Mouse (Mus musculus): ENCODE results near the gene Fkbp2.

Fkbp2 gene

GRCm38 (mm10) chr19:6995255-6995991 lies 15.1 kb upstream of the Fkbp2 start:
- no peak for TF ChIP-seq GATA4 (IDR thresholded peaks at IDR 0.05; ENCODE audit: insufficient replicate concordance, low read length)

GRCm38 (mm10) chr19:6994489-6994888 lies 14.2 kb upstream of the Fkbp2 start:
- no peak for TF ChIP-seq GATA4 (IDR thresholded peaks at IDR 0.05; ENCODE audit: insufficient replicate concordance, low read length)

DNA sequence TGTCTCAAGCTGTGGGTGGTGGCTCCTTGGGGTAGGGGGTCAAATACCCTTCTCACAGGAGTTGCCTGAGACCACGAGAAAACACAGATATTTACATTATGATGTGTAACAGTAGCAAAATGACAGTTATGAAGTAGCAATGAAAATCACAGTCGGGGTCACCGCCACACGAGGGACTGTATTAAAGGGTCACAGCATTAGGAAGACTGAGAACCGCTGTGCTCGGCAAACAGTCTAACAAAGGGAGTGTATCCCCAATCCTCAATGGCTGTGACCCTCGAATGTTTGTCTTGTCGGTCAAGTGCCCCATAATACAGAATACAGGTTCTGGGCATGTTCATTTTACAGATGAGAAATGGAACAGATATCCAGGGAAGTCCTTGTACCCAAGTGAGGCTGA lies 13.7 kb upstream of the Fkbp2 start:
- TF ChIP-seq GATA4 (IDR thresholded peaks at IDR 0.05; ENCODE audit: insufficient replicate concordance, low read length) = no peak

GRCm38 (mm10) chr19:6993011-6993770 lies 12.9 kb upstream of the Fkbp2 start:
- no peak for TF ChIP-seq GATA4 (IDR thresholded peaks at IDR 0.05; ENCODE audit: insufficient replicate concordance, low read length)

DNA sequence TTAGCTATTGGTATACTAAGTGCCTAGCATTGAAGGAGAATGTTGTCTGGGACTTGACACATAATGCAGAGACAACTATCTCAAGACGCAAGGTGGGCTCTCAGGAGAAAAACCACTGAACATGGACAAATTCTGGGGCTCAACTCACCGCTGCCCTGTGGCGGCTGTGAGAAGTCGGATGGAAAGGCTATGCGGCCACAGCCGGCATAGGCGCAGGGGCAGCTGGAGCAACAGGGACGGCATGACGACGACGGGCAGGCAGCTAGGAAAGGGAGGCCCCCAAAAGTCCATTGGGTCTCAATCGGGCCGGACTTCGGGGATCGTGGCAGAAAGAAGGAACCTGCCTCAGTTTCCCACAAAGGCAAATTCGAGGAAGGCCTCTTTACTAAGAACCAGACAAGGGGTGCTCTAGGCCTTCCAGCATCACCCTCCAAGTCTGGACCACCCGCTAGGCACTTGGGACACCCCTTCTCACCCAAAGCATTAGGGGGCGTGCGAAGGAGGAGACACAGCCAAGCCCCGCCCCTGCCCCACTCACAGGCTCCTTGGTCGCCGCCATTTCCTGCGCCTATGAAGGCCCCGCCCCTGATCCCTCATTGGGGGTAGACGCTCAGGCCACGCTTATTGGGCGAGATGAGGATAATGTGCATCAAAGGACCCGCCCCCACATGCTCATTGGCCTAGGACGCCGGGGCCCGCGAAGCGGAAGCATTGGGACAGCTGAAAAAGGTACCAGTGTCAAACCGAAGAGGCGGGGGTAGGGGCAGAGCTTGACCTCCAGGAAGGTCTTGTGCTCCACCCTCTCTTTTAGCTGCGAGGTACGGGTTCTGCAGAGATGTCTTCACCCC lies 11.9 kb upstream of the Fkbp2 start, which contains the start of gene Dnajc4:
TSS of gene Dnajc4 (minus strand) at position 562 of the 848 bp plus-strand sequence.
- no peak for TF ChIP-seq GATA4 (IDR thresholded peaks at IDR 0.05; ENCODE audit: insufficient replicate concordance, low read length)

DNA sequence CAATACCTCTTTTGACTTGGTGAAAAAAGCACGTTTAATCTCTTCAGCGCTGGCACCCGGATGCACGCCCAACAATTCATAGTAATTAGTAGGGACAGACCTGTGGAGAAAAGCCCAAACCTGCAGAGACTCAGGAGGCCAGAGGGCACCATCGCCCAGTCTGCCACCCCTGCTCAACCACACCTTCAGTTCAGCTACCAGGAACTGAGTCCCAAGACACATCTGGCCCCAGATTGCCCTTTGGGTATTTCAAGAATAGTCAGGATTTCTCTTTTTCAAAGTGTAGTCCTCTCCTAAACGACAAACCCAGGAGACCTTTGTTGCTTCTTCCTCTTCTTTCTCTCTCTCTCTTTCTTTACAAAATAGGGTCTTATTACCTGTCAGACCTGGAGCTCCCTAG lies 10.4 kb upstream of the Fkbp2 start:
- no peak for TF ChIP-seq GATA4 (IDR thresholded peaks at IDR 0.05; ENCODE audit: insufficient replicate concordance, low read length)

- no peak for TF ChIP-seq GATA4 (IDR thresholded peaks at IDR 0.05; ENCODE audit: insufficient replicate concordance, low read length)
Measured at GRCm38 (mm10) chr19:6989251-6989650, 8.9 kb upstream of the Fkbp2 start.

GRCm38 (mm10) chr19:6987904-6988285 lies 7.6 kb upstream of the Fkbp2 start:
- no peak for TF ChIP-seq GATA4 (IDR thresholded peaks at IDR 0.05; ENCODE audit: insufficient replicate concordance, low read length)

DNA sequence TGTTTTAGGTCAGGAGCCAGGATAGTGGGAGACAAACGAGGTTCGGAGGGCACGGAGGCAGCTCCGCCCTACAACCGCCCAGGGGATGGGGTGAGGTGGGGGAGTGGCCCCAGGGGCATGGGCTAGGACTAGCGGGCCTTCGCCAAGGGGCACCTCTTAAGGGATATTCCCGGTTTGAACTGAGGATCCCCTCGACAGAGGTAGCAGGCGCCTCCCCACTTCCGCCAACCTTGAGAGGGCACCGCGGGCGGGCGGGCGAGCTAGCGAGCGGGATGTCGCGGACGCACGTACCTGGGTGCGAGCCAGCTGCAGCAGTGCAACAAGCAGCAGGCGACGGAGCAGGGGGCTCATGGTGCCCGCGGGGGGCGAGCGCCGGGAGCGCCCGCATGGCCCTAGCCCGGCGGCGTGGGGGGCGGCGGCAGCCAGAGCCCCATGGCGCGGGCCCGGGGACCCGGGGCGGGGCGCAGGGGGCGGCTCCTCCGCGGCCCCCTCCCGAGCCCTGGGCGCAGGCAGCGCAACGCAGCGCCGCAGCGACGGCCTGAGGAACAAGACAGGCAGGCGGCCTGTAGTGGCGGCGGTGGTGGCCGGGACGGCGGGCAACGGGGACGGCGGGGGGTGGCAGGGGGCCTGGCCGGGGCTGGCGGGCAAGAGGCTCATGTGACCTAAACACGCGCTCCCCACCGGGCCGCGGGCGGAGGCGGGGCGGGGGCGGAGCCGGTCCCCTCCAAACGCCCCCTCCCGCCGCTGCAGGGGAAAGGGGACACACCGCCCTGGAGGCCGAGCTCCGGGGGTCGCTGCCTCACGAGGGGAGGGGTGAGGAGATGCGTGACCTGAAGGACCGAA lies 7.0 kb upstream of the Fkbp2 start, which contains the start of gene Vegfb:
TSS of gene Vegfb (minus strand) at position 591 of the 843 bp plus-strand sequence.
- no peak for TF ChIP-seq GATA4 (IDR thresholded peaks at IDR 0.05; ENCODE audit: insufficient replicate concordance, low read length)

GRCm38 (mm10) chr19:6985951-6986708 lies 5.8 kb upstream of the Fkbp2 start:
- TF ChIP-seq GATA4 (IDR thresholded peaks at IDR 0.05; ENCODE audit: insufficient replicate concordance, low read length) = no peak

GRCm38 (mm10) chr19:6985300-6985699 lies 5.0 kb upstream of the Fkbp2 start:
- TF ChIP-seq GATA4 (IDR thresholded peaks at IDR 0.05; ENCODE audit: insufficient replicate concordance, low read length) = no peak

GRCm38 (mm10) chr19:6983621-6984020 lies 3.3 kb upstream of the Fkbp2 start:
- TF ChIP-seq GATA4 (IDR thresholded peaks at IDR 0.05; ENCODE audit: insufficient replicate concordance, low read length) = no peak

- TF ChIP-seq GATA4 (IDR thresholded peaks at IDR 0.05; ENCODE audit: insufficient replicate concordance, low read length) = no peak
Measured at GRCm38 (mm10) chr19:6981465-6981864, 1.2 kb upstream of the Fkbp2 start.
